Mouse (Mus musculus): ENCODE measurements at regions not wholly inside any gene's neighbourhood (a gene's known extent, or its start where the extent isn't known, plus 50 kb on each side); places are given as distances from the start of the nearest gene placed in this dataset.

GRCm38 (mm10) chr9:23025247-23025646 lies 197.6 kb upstream of the Bmper start:
- DNase-seq = no peak

- DNase-seq = peak; percentile 26
Measured at GRCm38 (mm10) chr9:23027377-23028313, 195.2 kb upstream of the Bmper start.

GRCm38 (mm10) chr9:23029421-23029820 lies 193.5 kb upstream of the Bmper start:
- no peak for DNase-seq

GRCm38 (mm10) chr9:23030138-23030537 lies 192.7 kb upstream of the Bmper start:
- DNase-seq = peak; percentile 26

GRCm38 (mm10) chr9:23030546-23030945 lies 192.3 kb upstream of the Bmper start:
- peak; percentile 12 for DNase-seq

GRCm38 (mm10) chr9:23031916-23032315 lies 191.0 kb upstream of the Bmper start:
- DNase-seq = peak; percentile 14

GRCm38 (mm10) chr9:23035306-23035705 lies 187.6 kb upstream of the Bmper start:
- no peak for DNase-seq

- no peak for DNase-seq
Measured at GRCm38 (mm10) chr9:23035901-23036610, 186.8 kb upstream of the Bmper start.

- DNase-seq = no peak
Measured at GRCm38 (mm10) chr9:23037513-23037914, 185.4 kb upstream of the Bmper start.

GRCm38 (mm10) chr9:23039588-23039987 lies 183.3 kb upstream of the Bmper start:
- no peak for DNase-seq

- no peak for DNase-seq
Measured at GRCm38 (mm10) chr9:23041025-23041424, 181.9 kb upstream of the Bmper start.

GRCm38 (mm10) chr9:23041537-23042472 lies 181.1 kb upstream of the Bmper start:
- DNase-seq = no peak

- DNase-seq = no peak
Measured at GRCm38 (mm10) chr9:23043006-23043405, 179.9 kb upstream of the Bmper start.

GRCm38 (mm10) chr9:23045486-23045885 lies 177.4 kb upstream of the Bmper start:
- no peak for DNase-seq

GRCm38 (mm10) chr9:23050751-23051150 lies 172.1 kb upstream of the Bmper start:
- no peak for DNase-seq

GRCm38 (mm10) chr9:23059526-23059925 lies 163.3 kb upstream of the Bmper start:
- no peak for DNase-seq

- DNase-seq = no peak
Measured at GRCm38 (mm10) chr9:23060526-23060925, 162.3 kb upstream of the Bmper start.

GRCm38 (mm10) chr9:23061179-23061929 lies 161.5 kb upstream of the Bmper start:
- DNase-seq = no peak

GRCm38 (mm10) chr9:23062057-23062655 lies 160.7 kb upstream of the Bmper start:
- DNase-seq = no peak

GRCm38 (mm10) chr9:23062656-23063444 lies 160.0 kb upstream of the Bmper start:
- DNase-seq = peak; percentile 12

All from gastrocnemius, postnatal 25 days (tissue).